Mouse (Mus musculus) neutrophil, adult 5-6 weeks (primary cell): ENCODE measurements at regions not wholly inside any gene's neighbourhood (a gene's known extent, or its start where the extent isn't known, plus 50 kb on each side); places are given as distances from the start of the nearest gene placed in this dataset.

Source experiments
- ATAC-seq: fragments of 151-379, 151-347 bp; 2 replicates; pipeline ENCODE4 v1.8.0; 2017; ENCODE audit warnings: mild to moderate bottlenecking, moderate TSS enrichment; ENCODE audit not compliant: insufficient number of reproducible peaks, poor library complexity, low FRiP score, severe bottlenecking; ENCODE audit errors: extremely low read depth

GRCm38 (mm10) chrX:12447962-12448361 is 139.6 kb upstream of the Atp6ap2 start:
- no peak for ATAC-seq

GRCm38 (mm10) chrX:12449688-12450087 is 137.9 kb upstream of the Atp6ap2 start:
- ATAC-seq = peak; percentile 75

- ATAC-seq = peak; percentile 71; the same call in 1 of the 2 replicates
Measured at GRCm38 (mm10) chrX:12452979-12453769, 134.4 kb upstream of the Atp6ap2 start.

GRCm38 (mm10) chrX:12461657-12462056 is 125.9 kb upstream of the Atp6ap2 start:
- no peak for ATAC-seq

- ATAC-seq = no peak
Measured at GRCm38 (mm10) chrX:12462936-12463647, 124.5 kb upstream of the Atp6ap2 start.

GRCm38 (mm10) chrX:12466312-12466711 is 121.3 kb upstream of the Atp6ap2 start:
- ATAC-seq = no peak

GRCm38 (mm10) chrX:12466897-12467296 is 120.7 kb upstream of the Atp6ap2 start:
- no peak for ATAC-seq

GRCm38 (mm10) chrX:12467528-12468179 is 119.9 kb upstream of the Atp6ap2 start:
- no peak for ATAC-seq

GRCm38 (mm10) chrX:12472296-12472695 is 115.3 kb upstream of the Atp6ap2 start:
- no peak for ATAC-seq

- ATAC-seq = no peak
Measured at GRCm38 (mm10) chrX:12479207-12479606, 108.4 kb upstream of the Atp6ap2 start.

- no peak for ATAC-seq
Measured at GRCm38 (mm10) chrX:12490957-12491356, 96.6 kb upstream of the Atp6ap2 start.

- ATAC-seq = no peak
Measured at GRCm38 (mm10) chrX:12493216-12493615, 94.4 kb upstream of the Atp6ap2 start.

- no peak for ATAC-seq
Measured at GRCm38 (mm10) chrX:12493916-12494315, 93.7 kb upstream of the Atp6ap2 start.

- ATAC-seq = no peak
Measured at GRCm38 (mm10) chrX:12494535-12494934, 93.1 kb upstream of the Atp6ap2 start.

GRCm38 (mm10) chrX:12500601-12501000 is 87.0 kb upstream of the Atp6ap2 start:
- no peak for ATAC-seq

- no peak for ATAC-seq
Measured at GRCm38 (mm10) chrX:12502364-12502763, 85.2 kb upstream of the Atp6ap2 start.

GRCm38 (mm10) chrX:12503581-12503980 is 84.0 kb upstream of the Atp6ap2 start:
- no peak for ATAC-seq

GRCm38 (mm10) chrX:12511119-12511518 is 76.5 kb upstream of the Atp6ap2 start:
- ATAC-seq = no peak

- no peak for ATAC-seq
Measured at GRCm38 (mm10) chrX:12525044-12525443, 62.6 kb upstream of the Atp6ap2 start.
